Mouse (Mus musculus): ENCODE measurements at regions not wholly inside any gene's neighbourhood (a gene's known extent, or its start where the extent isn't known, plus 50 kb on each side); places are given as distances from the start of the nearest gene placed in this dataset.

- TF ChIP-seq CTCF (conservative IDR thresholded peaks at IDR 0.05; ENCODE audit: insufficient read depth, insufficient read length, low read depth, low read length) (no peak), POLR2A (IDR thresholded peaks at IDR 0.05; ENCODE audit: low read depth, low read length) (no peak)
Measured at GRCm38 (mm10) chr9:61660191-61660590, 254.2 kb downstream of the Rplp1 start.
